ENCODE assay signal across 15 mouse cellular contexts in the genomic region with DNA sequence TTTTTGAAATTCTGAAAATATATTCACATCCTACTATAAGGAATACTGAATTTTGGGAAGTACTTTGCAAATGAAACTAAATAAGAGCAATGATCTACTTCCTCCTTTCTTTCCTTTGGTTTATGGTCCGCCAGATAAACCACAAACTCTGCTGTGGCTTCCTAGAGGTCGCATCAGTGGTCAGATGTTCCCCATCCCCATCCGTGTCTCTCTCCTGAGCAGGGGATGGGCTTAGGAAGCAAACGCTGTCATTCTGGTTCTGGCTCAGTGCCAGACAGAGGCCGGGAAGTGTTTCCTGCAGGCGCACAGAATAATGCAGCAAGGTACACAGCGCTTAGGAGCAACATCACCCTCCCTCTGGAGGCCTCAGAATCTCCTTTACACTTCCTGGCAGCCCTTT. TPM values are rescaled to one million over a fixed set of nuclear protein-coding genes. Genes with fewer than 3 reads are reported as not detected.
DNase-seq lines count a peak whose midpoint lies in the region; ATAC-seq and TF ChIP-seq lines count a peak whose summit lies in the region.
"Had no signal": no experiment of that assay in that cellular context is flagged by ENCODE, and none has a peak within 500 bp of the region (broad histone marks: within the 10 kb centered on the region; RNA-seq: fewer than 3 reads in every experiment).

No protein-coding gene starts in this region.

- H3K36me3 ChIP-seq in heart, embryonic 14.5 days (ENCODE audit: control insufficient read depth, insufficient read depth, low read length): peaks cover 88% of the 10 kb centered on the region
- H3K36me3 ChIP-seq in lung, embryonic 14.5 days (ENCODE audit: insufficient read depth): peaks cover 96% of the 10 kb centered on the region
- peaks cover 83% of the 10 kb centered on the region for H3K36me3 ChIP-seq in megakaryocyte, embryonic 14.5 days (replicated peaks; ENCODE audit: low read length)
- H3K36me3 ChIP-seq in forebrain, embryonic 12.5 days (replicated peaks): peaks cover 87% of the 10 kb centered on the region

- H3K9ac ChIP-seq in heart, embryonic 14.5 days (ENCODE audit: low read length): no peak overlapping the region
- H3K9ac ChIP-seq in lung, embryonic 14.5 days: no peak overlapping the region
- H3K9ac ChIP-seq in forebrain, embryonic 12.5 days: no peak overlapping the region

- H3K4me2 ChIP-seq in heart, embryonic 14.5 days (ENCODE audit: low read length): no peak overlapping the region
- H3K4me2 ChIP-seq in lung, embryonic 14.5 days: no peak overlapping the region
- H3K4me2 ChIP-seq in forebrain, embryonic 12.5 days: no peak overlapping the region

- H3K9me3 ChIP-seq in heart, embryonic 14.5 days (ENCODE audit: control insufficient read depth, low read length): no peaks in the 10 kb centered on the region
- H3K9me3 ChIP-seq in lung, embryonic 14.5 days (ENCODE audit: low read depth, low read length): no peaks in the 10 kb centered on the region
- H3K9me3 ChIP-seq in megakaryocyte, embryonic 14.5 days: peaks cover 8% of the 10 kb centered on the region
- H3K9me3 ChIP-seq in forebrain, embryonic 12.5 days: no peaks in the 10 kb centered on the region

- no peak overlapping the region for H3K4me3 ChIP-seq in heart, embryonic 14.5 days (ENCODE audit: control insufficient read depth in 1 of 2, insufficient read depth in 1 of 2, low read depth in 1 of 2, low read length in 2 of 2)
- H3K4me3 ChIP-seq in lung, embryonic 14.5 days (ENCODE audit: low read depth, low read length): no peak overlapping the region
- peak overlapping the region; percentile 79 for H3K4me3 ChIP-seq in megakaryocyte, embryonic 14.5 days (replicated peaks)
- H3K4me3 ChIP-seq in forebrain, embryonic 12.5 days (replicated peaks): no peak overlapping the region

- peaks cover 3 to 16% of the 10 kb centered on the region in 2 experiments; a peak in 2 of 4 replicates for H3K4me1 ChIP-seq in heart, embryonic 14.5 days (ENCODE audit: control insufficient read depth in 2 of 2, insufficient read depth in 2 of 2, low read length in 2 of 2)
- no peaks in the 10 kb centered on the region for H3K4me1 ChIP-seq in lung, embryonic 14.5 days (ENCODE audit: insufficient read depth)
- peaks cover 84% of the 10 kb centered on the region for H3K4me1 ChIP-seq in megakaryocyte, embryonic 14.5 days
- peaks cover 4% of the 10 kb centered on the region for H3K4me1 ChIP-seq in forebrain, embryonic 12.5 days

- ATAC-seq in heart, embryonic 14.5 days (ENCODE audit: insufficient number of reproducible peaks, insufficient read depth, low FRiP score, low read depth): 0 out of 2 replicates have a peak, but pooled peaks have one; percentile 54
- no peak; the same call in 1 of the 2 replicates for ATAC-seq in lung, embryonic 14.5 days (ENCODE audit: insufficient read depth)
- no peak for ATAC-seq in forebrain, embryonic 12.5 days (ENCODE audit: low FRiP score)
- ATAC-seq: hindbrain, embryonic 16.5 days had no signal

- no peak overlapping the region for H3K27ac ChIP-seq in heart, embryonic 14.5 days (replicated peaks in 1 of 2; ENCODE audit: control insufficient read depth in 1 of 2, insufficient read depth in 1 of 2, low read depth in 2 of 2, low read length in 2 of 2)
- no peak overlapping the region for H3K27ac ChIP-seq in lung, embryonic 14.5 days (ENCODE audit: low read depth)
- H3K27ac ChIP-seq in forebrain, embryonic 12.5 days: no peak overlapping the region

- no peaks in the 10 kb centered on the region for H3K27me3 ChIP-seq in heart, embryonic 14.5 days (ENCODE audit: control insufficient read depth, insufficient read depth, low read length)
- H3K27me3 ChIP-seq in lung, embryonic 14.5 days (ENCODE audit: insufficient read depth, low read length): no peaks in the 10 kb centered on the region
- H3K27me3 ChIP-seq in megakaryocyte, embryonic 14.5 days (replicated peaks): peaks cover 7% of the 10 kb centered on the region
- no peaks in the 10 kb centered on the region for H3K27me3 ChIP-seq in forebrain, embryonic 12.5 days
- H3K27me3 ChIP-seq: CH12.LX had no signal

- no peak for TF ChIP-seq CTCF in lung, embryonic 14.5 days (IDR thresholded peaks at IDR 0.05; ENCODE audit: low read depth)

- DNase-seq in heart, adult 8-10 months (ENCODE audit: low spot score): no peak
- peak; percentile 54 for DNase-seq in lung, embryonic 14.5 days
- DNase-seq in lung, adult 18-20 months: no peak
- peak; percentile 32 for DNase-seq in ZHBTc4 (ENCODE audit: low read depth, low spot score)
- DNase-seq in ovary, postnatal 36 days (ENCODE audit: low spot score): no peak
- DNase-seq: cerebellum, adult 2 months; embryo, embryonic 11 days; layer of hippocampus, adult 9-11 months; midbrain, embryonic 14.5 days; spleen, adult 18-20 months had no signal

- 50% methylated on average over 7 of the region's 7 CpGs for WGBS in heart, embryonic 14.5 days
- WGBS in lung, embryonic 14.5 days: 41% methylated on average over 7 of the region's 7 CpGs
- 79% methylated on average over 7 of the region's 7 CpGs for WGBS in forebrain, embryonic 12.5 days

RNA-seq across cellular contexts. Expression of a gene that starts 6.7 kb away (rescaled TPM):
- polyA plus RNA-seq in heart, embryonic 14.5 days (2014; fragmentation: Nextera tagmentation; extraction: Ambion mirVana): 9.7 and 14.4 TPM in 2 replicates
- 10 to 100 TPM; 10.2 to 14.1 (median 13.5) TPM for total RNA-seq in heart, adult 8-10 months (2022)
- polyA plus RNA-seq in lung, embryonic 14.5 days (2014; fragmentation: Nextera tagmentation; extraction: Ambion mirVana): 19.0 and 20.6 TPM in 2 replicates
- polyA plus RNA-seq in megakaryocyte, embryonic 14.5 days (2012; ENCODE audit: insufficient read depth, low replicate concordance): 0.76 and 2.4 TPM in 2 replicates
- 23.2 and 26.9 TPM in 2 replicates for polyA plus RNA-seq in forebrain, embryonic 12.5 days (2016; fragmentation: Nextera tagmentation; extraction: Ambion mirVana)

RNA-seq across cellular contexts. Expression of a gene that starts 41.9 kb away (rescaled TPM):
- 15.6 and 18.7 TPM in 2 replicates for polyA plus RNA-seq in heart, embryonic 14.5 days (2014; fragmentation: Nextera tagmentation; extraction: Ambion mirVana)
- 1 to 10 TPM; 2.7 to 3.5 (median 2.9) TPM for total RNA-seq in heart, adult 8-10 months (2022)
- 36.1 and 39.4 TPM in 2 replicates for polyA plus RNA-seq in lung, embryonic 14.5 days (2014; fragmentation: Nextera tagmentation; extraction: Ambion mirVana)
- polyA plus RNA-seq in megakaryocyte, embryonic 14.5 days (2012; ENCODE audit: insufficient read depth, low replicate concordance): 5.1 TPM in 1 of 2 replicates, not detected in the other
- 40.4 and 42.5 TPM in 2 replicates for polyA plus RNA-seq in forebrain, embryonic 12.5 days (2016; fragmentation: Nextera tagmentation; extraction: Ambion mirVana)

Comparison
In these comparisons a context has a peak if more than half of its experiments do, and no peak if none do; other contexts are left out.
1. DNase-seq: peak in lung, embryonic 14.5 days (single experiment) and ZHBTc4 (single experiment); none in heart, adult 8-10 months (single experiment), lung, adult 18-20 months (0 of 2) and ovary, postnatal 36 days (single experiment).